Mouse (Mus musculus) midbrain, embryonic 14.5 days (tissue): ENCODE data around the gene Strip2. TPM values are rescaled to one million over a fixed set of nuclear protein-coding genes. Genes with fewer than 3 reads are reported as not detected.

Experiments
- ATAC-seq: fragments of 200-750 bp; cut with Nextera tagmentation; 2 replicates; pipeline ENCODE4 v1.8.0; 2017; ENCODE audit warnings: moderate number of reproducible peaks, moderate library complexity; ENCODE audit not compliant: low FRiP score, low TSS enrichment
- DNase-seq: peaks from one replicate; pipeline ENCODE4 v3.0.0-alpha.2; 2015
- H3K27ac ChIP-seq: fragments of 300-500 bp; sonication (generic); replicated peaks from 2 replicates; pipeline ENCODE4 v1.5.1; 2014; ENCODE audit warnings: mild to moderate bottlenecking, low read depth, low read length, moderate library complexity
- H3K27me3 ChIP-seq: fragments of 300-500 bp; sonication (generic); 2 replicates; pipeline ENCODE4 v1.6.1; 2014; ENCODE audit warnings: low read length, control low read depth, mixed read lengths; ENCODE audit not compliant: control insufficient read depth, insufficient read depth
- H3K36me3 ChIP-seq: fragments of 300-500 bp; sonication (generic); 2 replicates; pipeline ENCODE4 v1.6.1; 2014; ENCODE audit warnings: low read length, control low read depth; ENCODE audit not compliant: control insufficient read depth, insufficient read depth
- H3K4me1 ChIP-seq: fragments of 300-500 bp; sonication (generic); 2 replicates; pipeline ENCODE4 v1.6.1; 2014; ENCODE audit warnings: mild to moderate bottlenecking, antibody characterized with exemption, low read length, control low read depth; ENCODE audit not compliant: control insufficient read depth, insufficient read depth
- H3K4me2 ChIP-seq: fragments of 300-500 bp; sonication (generic); 2 replicates; pipeline ENCODE4 v1.6.1; 2014; ENCODE audit warnings: mild to moderate bottlenecking, low read length, moderate library complexity
- H3K4me3 ChIP-seq: fragments of 300-500 bp; sonication (generic); replicated peaks from 2 replicates; pipeline ENCODE4 v1.5.1; 2014; ENCODE audit warnings: low read depth, low read length
- H3K9ac ChIP-seq: fragments of 300-500 bp; sonication (generic); replicated peaks from 2 replicates; pipeline ENCODE4 v1.6.1; 2014; ENCODE audit warnings: mild to moderate bottlenecking, low read length, moderate library complexity
- H3K9me3 ChIP-seq: fragments of 300-500 bp; sonication (generic); 2 replicates; pipeline ENCODE4 v1.6.1; 2016; ENCODE audit warnings: low read length, control low read depth, mixed read lengths; ENCODE audit not compliant: control insufficient read depth
- WGBS: fragments of 180-500 bp; shearing (Covaris S2); extraction: QIAGEN DNeasy Blood & Tissue Kit; methylation state at CpG from one replicate; pipeline ENCODE4 v1.1.7; 2014; 5-methylcytosine and 5-hydroxymethylcytosine counted together
- polyA plus RNA-seq: library from polyadenylated mRNA; unstranded; fragments of >200 nt; fragmentation: Nextera tagmentation; extraction: Ambion mirVana; gene quantifications from 2 replicates; pipeline ENCODE4 v1.2.1, GENCODE M21; 2014

Strip2 gene
- polyA plus RNA-seq, 1 experiment from 2014 or later, result 2.9 TPM

- no peak for ATAC-seq
- H3K27me3 ChIP-seq, result no peaks in the 10 kb centered on the region
- no peaks in the 10 kb centered on the region for H3K4me1 ChIP-seq
- H3K4me2 ChIP-seq, result no peak overlapping the region
- no peaks in the 10 kb centered on the region for H3K36me3 ChIP-seq
- no peak overlapping the region for H3K27ac ChIP-seq
- H3K4me3 ChIP-seq, result no peak overlapping the region
- no peak overlapping the region for H3K9ac ChIP-seq
- DNase-seq, result no peak
- no peaks in the 10 kb centered on the region for H3K9me3 ChIP-seq
- 85% methylated on average over 5 of the region's 5 CpGs for WGBS
Measured at GRCm38 (mm10) chr6:29973341-29973740, 56.5 kb downstream of the Strip2 start.

- WGBS, result 74% methylated on average over 8 of the region's 8 CpGs
- DNase-seq (peak; percentile 8), ATAC-seq (no peak)
- no peaks in the 10 kb centered on the region for H3K27me3 ChIP-seq
- H3K27ac ChIP-seq, result no peak overlapping the region
- no peaks in the 10 kb centered on the region for H3K4me1 ChIP-seq
- H3K4me3 ChIP-seq, result no peak overlapping the region
- H3K4me2 ChIP-seq, result no peak overlapping the region
- no peaks in the 10 kb centered on the region for H3K9me3 ChIP-seq
- H3K36me3 ChIP-seq, result no peaks in the 10 kb centered on the region
- H3K9ac ChIP-seq, result no peak overlapping the region
Measured at GRCm38 (mm10) chr6:29974836-29975235, 58.0 kb downstream of the Strip2 start.

- peaks cover 4% of the 10 kb centered on the region; the same call in 1 of the 2 replicates for H3K27me3 ChIP-seq
- H3K9ac ChIP-seq, result no peak overlapping the region
- no peak overlapping the region for H3K27ac ChIP-seq
- no peak for DNase-seq
- H3K36me3 ChIP-seq, result no peaks in the 10 kb centered on the region
- no peak overlapping the region for H3K4me3 ChIP-seq
- no peak for ATAC-seq
- 0 out of 2 replicates have a peak, but pooled peaks cover under 1% of the 10 kb centered on the region for H3K4me1 ChIP-seq
- WGBS, result 92% methylated on average over 6 of the region's 6 CpGs
- no peaks in the 10 kb centered on the region for H3K9me3 ChIP-seq
- H3K4me2 ChIP-seq, result no peak overlapping the region
Measured at GRCm38 (mm10) chr6:29980461-29980860, 63.6 kb downstream of the Strip2 start.

- H3K9me3 ChIP-seq, result no peaks in the 10 kb centered on the region
- no peak for ATAC-seq
- no peak overlapping the region for H3K9ac ChIP-seq
- peaks cover 16% of the 10 kb centered on the region for H3K27me3 ChIP-seq
- no peak overlapping the region for H3K27ac ChIP-seq
- H3K4me2 ChIP-seq, result no peak overlapping the region
- H3K4me1 ChIP-seq, result 0 out of 2 replicates have a peak, but pooled peaks cover 2% of the 10 kb centered on the region
- no peak for DNase-seq
- H3K36me3 ChIP-seq, result no peaks in the 10 kb centered on the region
- no peak overlapping the region for H3K4me3 ChIP-seq
Measured at GRCm38 (mm10) chr6:29981797-29982196, 65.0 kb downstream of the Strip2 start.

GRCm38 (mm10) chr6:29985058-29985498, 68.3 kb downstream of the Strip2 start:
- peak overlapping the region; percentile 52 for H3K9ac ChIP-seq
- 0 out of 2 replicates have a peak, but pooled peaks cover 2% of the 10 kb centered on the region for H3K4me1 ChIP-seq
- DNase-seq (peak; percentile 76), ATAC-seq (peak; percentile 60; the same call in 1 of the 2 replicates)
- under 1% methylated on average over 37 of the region's 37 CpGs for WGBS
- H3K27ac ChIP-seq, result no peak overlapping the region
- no peaks in the 10 kb centered on the region for H3K36me3 ChIP-seq
- peak overlapping the region; percentile 92 for H3K4me2 ChIP-seq
- H3K27me3 ChIP-seq, result peaks cover 18% of the 10 kb centered on the region
- peak overlapping the region; percentile 47 for H3K4me3 ChIP-seq
- H3K9me3 ChIP-seq, result no peaks in the 10 kb centered on the region

- ATAC-seq (no peak), DNase-seq (no peak)
- peaks cover 18% of the 10 kb centered on the region for H3K27me3 ChIP-seq
- H3K9me3 ChIP-seq, result no peaks in the 10 kb centered on the region
- peak overlapping the region; percentile 92 for H3K4me2 ChIP-seq
- peak overlapping the region; percentile 52 for H3K9ac ChIP-seq
- H3K4me3 ChIP-seq, result peak overlapping the region; percentile 47
- H3K36me3 ChIP-seq, result no peaks in the 10 kb centered on the region
- no peak overlapping the region for H3K27ac ChIP-seq
- under 1% methylated on average over 14 of the region's 14 CpGs for WGBS
- H3K4me1 ChIP-seq, result 0 out of 2 replicates have a peak, but pooled peaks cover 2% of the 10 kb centered on the region
Measured at GRCm38 (mm10) chr6:29985504-29985903, 68.7 kb downstream of the Strip2 start.

GRCm38 (mm10) chr6:29985986-29986385, 69.2 kb downstream of the Strip2 start:
- Histone ChIP-seq H3K4me2 (peak overlapping the region; percentile 92; the same call in 1 of the 2 replicates), H3K4me3 (no peak overlapping the region), H3K27me3 (peaks cover 18% of the 10 kb centered on the region), H3K9ac (no peak overlapping the region), H3K9me3 (no peaks in the 10 kb centered on the region), H3K4me1 (0 out of 2 replicates have a peak, but pooled peaks cover 2% of the 10 kb centered on the region), H3K36me3 (no peaks in the 10 kb centered on the region), H3K27ac (no peak overlapping the region)
- WGBS, result 52% methylated on average over 6 of the region's 6 CpGs
- no peak for DNase-seq
- no peak for ATAC-seq

GRCm38 (mm10) chr6:29987246-29987645, 70.4 kb downstream of the Strip2 start:
- WGBS, result 52% methylated on average over 3 of the region's 3 CpGs
- ATAC-seq, result no peak
- H3K4me1 ChIP-seq, result 0 out of 2 replicates have a peak, but pooled peaks cover 2% of the 10 kb centered on the region
- no peak overlapping the region for H3K27ac ChIP-seq
- H3K4me2 ChIP-seq, result no peak overlapping the region
- H3K9me3 ChIP-seq, result no peaks in the 10 kb centered on the region
- no peak overlapping the region for H3K9ac ChIP-seq
- H3K36me3 ChIP-seq, result no peaks in the 10 kb centered on the region
- no peak for DNase-seq
- no peak overlapping the region for H3K4me3 ChIP-seq
- H3K27me3 ChIP-seq, result peaks cover 18% of the 10 kb centered on the region

GRCm38 (mm10) chr6:29998140-29998539, 81.3 kb downstream of the Strip2 start:
- H3K9me3 ChIP-seq, result no peaks in the 10 kb centered on the region
- H3K9ac ChIP-seq, result no peak overlapping the region
- H3K4me3 ChIP-seq, result no peak overlapping the region
- ATAC-seq, result no peak
- H3K4me2 ChIP-seq, result no peak overlapping the region
- no peaks in the 10 kb centered on the region for H3K4me1 ChIP-seq
- WGBS, result 78% methylated on average over 9 of the region's 9 CpGs
- no peaks in the 10 kb centered on the region for H3K27me3 ChIP-seq
- no peak for DNase-seq
- no peaks in the 10 kb centered on the region for H3K36me3 ChIP-seq
- H3K27ac ChIP-seq, result no peak overlapping the region
